Mouse (Mus musculus) midbrain, embryonic 16.5 days (tissue): ENCODE data around the gene Sh3bp2. TPM values are rescaled to one million over a fixed set of nuclear protein-coding genes. Genes with fewer than 3 reads are reported as not detected.

Experiments used
- ATAC-seq: fragments of 200-750 bp; cut with Nextera tagmentation; 2 replicates; pipeline ENCODE4 v1.8.0; 2017; ENCODE audit warnings: moderate TSS enrichment
- H3K27ac ChIP-seq: fragments of 300-500 bp; sonication (generic); 2 replicates; pipeline ENCODE4 v1.5.1; 2014; ENCODE audit warnings: mild to moderate bottlenecking, low read length, mixed read lengths
- H3K27me3 ChIP-seq: fragments of 300-500 bp; sonication (generic); 2 replicates; pipeline ENCODE4 v1.6.1; 2014; ENCODE audit warnings: low read depth, low read length, mixed read lengths; ENCODE audit not compliant: control insufficient read depth, insufficient read depth
- H3K36me3 ChIP-seq: fragments of 300-500 bp; sonication (generic); 2 replicates; pipeline ENCODE4 v1.6.1; 2014; ENCODE audit warnings: mild to moderate bottlenecking, low read length, moderate library complexity, mixed read lengths; ENCODE audit not compliant: control insufficient read depth, insufficient read depth
- H3K4me1 ChIP-seq: fragments of 300-500 bp; sonication (generic); 2 replicates; pipeline ENCODE4 v1.6.1; 2014; ENCODE audit warnings: mild to moderate bottlenecking, low read length, mixed read lengths; ENCODE audit not compliant: control insufficient read depth, insufficient read depth
- H3K4me2 ChIP-seq: fragments of 300-500 bp; sonication (generic); 2 replicates; pipeline ENCODE4 v1.6.1; 2014; ENCODE audit warnings: mild to moderate bottlenecking, low read length, mixed read lengths
- H3K4me3 ChIP-seq: fragments of 300-500 bp; sonication (generic); 2 replicates; pipeline ENCODE4 v1.5.1; 2014; ENCODE audit warnings: low read depth, mild to moderate bottlenecking, low read length, moderate library complexity, mixed read lengths
- H3K9ac ChIP-seq: fragments of 300-500 bp; sonication (generic); 2 replicates; pipeline ENCODE4 v1.6.1; 2014; ENCODE audit warnings: low read depth, low read length, mixed read lengths
- H3K9me3 ChIP-seq: fragments of 300-500 bp; sonication (generic); replicated peaks from 2 replicates; pipeline ENCODE4 v1.6.1; 2014; ENCODE audit warnings: mild to moderate bottlenecking, low read length, mixed read lengths; ENCODE audit not compliant: control insufficient read depth, poor library complexity, severe bottlenecking
- WGBS: fragments of 180-500 bp; shearing (Covaris S2); extraction: QIAGEN DNeasy Blood & Tissue Kit; methylation state at CpG from one replicate; pipeline ENCODE4 v1.1.7; 2014; 5-methylcytosine and 5-hydroxymethylcytosine counted together
- polyA plus RNA-seq: library from polyadenylated mRNA; unstranded; fragments of >200 nt; fragmentation: Nextera tagmentation; extraction: Ambion mirVana; gene quantifications from 2 replicates; pipeline ENCODE4 v1.2.1, GENCODE M21; 2015

Gene Sh3bp2
- polyA plus RNA-seq, 1 experiment from 2014 or later, result 21.8 TPM

DNA sequence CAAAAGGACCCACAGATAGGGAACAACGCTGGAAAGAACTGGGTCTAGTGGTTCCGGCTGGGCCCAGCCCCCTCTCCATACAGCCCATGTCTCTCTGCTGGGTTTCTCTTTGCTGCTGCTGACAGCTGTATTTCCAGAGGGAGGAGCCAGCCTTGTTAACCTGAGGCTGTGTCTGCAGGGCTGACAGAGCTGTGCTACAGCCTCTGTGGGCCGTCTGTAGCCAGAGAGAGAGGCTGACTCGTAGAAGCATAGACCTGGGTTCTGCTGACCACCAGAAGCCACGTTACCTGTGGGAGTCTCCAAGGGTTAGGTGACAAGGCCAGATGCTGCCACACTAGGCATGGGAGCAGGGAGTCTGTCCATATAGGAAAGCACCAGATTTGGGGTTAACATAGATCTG is 7.4 kb downstream of the Sh3bp2 start:
- Histone ChIP-seq H3K9ac (no peak overlapping the region), H3K27me3 (no peaks in the 10 kb centered on the region), H3K4me3 (no peak overlapping the region), H3K4me2 (no peak overlapping the region), H3K9me3 (no peaks in the 10 kb centered on the region), H3K36me3 (no peaks in the 10 kb centered on the region), H3K27ac (no peak overlapping the region), H3K4me1 (no peaks in the 10 kb centered on the region)
- WGBS, result 79% methylated on average over 5 of the region's 5 CpGs
- no peak for ATAC-seq

DNA sequence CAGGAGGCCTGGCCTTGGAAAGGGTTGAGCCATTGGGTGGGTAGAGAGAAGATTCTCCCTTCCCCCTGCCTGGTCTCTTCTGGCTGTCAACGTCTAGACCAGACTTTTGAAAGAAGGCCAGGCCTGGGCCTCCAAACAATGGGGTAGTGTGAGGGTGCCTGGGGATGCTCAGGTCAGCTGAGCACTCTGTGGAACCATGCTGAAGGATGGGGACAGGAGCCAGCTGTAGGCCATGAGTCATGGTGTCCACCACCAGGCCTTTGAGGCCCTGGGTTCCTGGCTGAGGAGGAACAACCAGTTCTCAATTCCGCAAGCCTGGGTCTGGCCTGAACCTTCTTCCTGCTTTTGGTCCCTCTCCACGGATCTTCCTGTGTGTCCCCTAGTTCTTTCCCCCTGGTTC is 8.2 kb downstream of the Sh3bp2 start:
- ATAC-seq, result no peak
- Histone ChIP-seq H3K4me1 (no peaks in the 10 kb centered on the region), H3K9me3 (no peaks in the 10 kb centered on the region), H3K36me3 (no peaks in the 10 kb centered on the region), H3K9ac (no peak overlapping the region), H3K4me2 (no peak overlapping the region), H3K27me3 (no peaks in the 10 kb centered on the region), H3K27ac (no peak overlapping the region), H3K4me3 (no peak overlapping the region)
- 83% methylated on average over 3 of the region's 3 CpGs for WGBS

DNA sequence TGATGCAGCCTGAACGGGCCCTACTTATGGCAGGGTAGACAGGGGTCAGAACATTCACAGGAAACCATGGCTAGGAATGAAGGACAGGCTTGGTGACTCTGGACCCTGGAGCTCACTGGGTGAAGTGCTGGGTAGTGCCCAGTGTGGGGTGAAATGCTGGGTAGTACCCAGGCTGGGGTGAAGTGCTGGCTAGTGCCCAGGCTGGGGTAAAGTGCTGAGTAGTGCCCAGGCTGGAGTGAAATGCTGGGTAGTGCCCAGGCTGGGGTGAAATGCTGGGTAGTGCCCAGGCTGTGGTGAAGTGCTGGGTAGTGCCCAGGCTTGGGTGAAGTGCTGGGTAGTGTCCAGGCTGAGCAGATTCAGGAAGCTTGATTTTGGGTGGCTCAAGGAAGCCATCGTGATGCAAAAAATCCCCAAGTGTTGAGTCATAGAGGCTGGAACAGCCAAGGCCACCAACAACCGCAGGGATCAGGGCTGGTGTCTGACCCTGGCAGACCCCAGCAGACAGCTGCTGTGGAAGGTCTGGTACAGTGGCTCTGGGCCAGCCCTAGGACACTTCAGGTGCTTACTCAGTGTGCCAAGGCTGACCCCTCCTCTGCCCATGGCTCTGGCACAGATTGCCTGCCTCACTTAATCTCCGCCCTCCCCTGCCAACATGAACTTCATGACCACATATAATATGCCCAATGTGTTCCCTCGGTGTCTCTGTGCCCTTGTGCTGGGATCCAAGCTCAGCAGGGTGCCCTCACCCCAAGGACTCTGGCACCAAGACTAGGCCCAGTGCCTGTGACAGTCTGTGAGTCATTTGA is 9.3 kb downstream of the Sh3bp2 start:
- Histone ChIP-seq H3K4me3 (no peak overlapping the region), H3K9ac (no peak overlapping the region)
- WGBS, result 82% methylated on average over 5 of the region's 5 CpGs

DNA sequence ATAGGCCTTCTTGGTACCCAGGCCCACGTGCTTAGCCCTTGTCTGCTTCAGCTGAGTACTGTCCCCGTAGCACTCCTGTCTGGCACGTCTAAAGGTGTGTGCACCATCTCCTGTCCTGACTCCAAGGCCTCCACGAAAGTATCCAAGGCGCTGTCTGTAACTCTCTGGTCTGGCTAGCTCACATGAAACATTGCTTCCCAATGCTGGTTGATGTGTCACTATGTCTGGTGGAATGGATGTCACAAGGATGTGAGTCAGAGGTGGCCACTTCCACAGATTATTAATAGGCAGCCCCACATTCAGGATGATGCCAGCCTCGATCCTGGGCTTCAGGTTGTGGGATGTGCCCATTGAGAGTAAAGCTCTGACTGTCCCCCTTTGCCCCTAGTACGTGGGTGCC is 10.2 kb downstream of the Sh3bp2 start:
- H3K27ac ChIP-seq, result no peak overlapping the region
- H3K4me1 ChIP-seq, result no peaks in the 10 kb centered on the region
- no peak overlapping the region for H3K4me3 ChIP-seq
- H3K36me3 ChIP-seq, result no peaks in the 10 kb centered on the region
- no peaks in the 10 kb centered on the region for H3K27me3 ChIP-seq
- no peaks in the 10 kb centered on the region for H3K9me3 ChIP-seq
- no peak for ATAC-seq
- H3K4me2 ChIP-seq, result no peak overlapping the region
- 85% methylated on average over 7 of the region's 7 CpGs for WGBS
- no peak overlapping the region for H3K9ac ChIP-seq

More for the DNA sequence above, 9.3 kb downstream of the Sh3bp2 start:
- H3K27ac ChIP-seq, result no peak overlapping the region
- no peaks in the 10 kb centered on the region for H3K9me3 ChIP-seq
- H3K27me3 ChIP-seq, result no peaks in the 10 kb centered on the region
- ATAC-seq, result no peak
- no peaks in the 10 kb centered on the region for H3K36me3 ChIP-seq
- no peaks in the 10 kb centered on the region for H3K4me1 ChIP-seq
- H3K4me2 ChIP-seq, result no peak overlapping the region

DNA sequence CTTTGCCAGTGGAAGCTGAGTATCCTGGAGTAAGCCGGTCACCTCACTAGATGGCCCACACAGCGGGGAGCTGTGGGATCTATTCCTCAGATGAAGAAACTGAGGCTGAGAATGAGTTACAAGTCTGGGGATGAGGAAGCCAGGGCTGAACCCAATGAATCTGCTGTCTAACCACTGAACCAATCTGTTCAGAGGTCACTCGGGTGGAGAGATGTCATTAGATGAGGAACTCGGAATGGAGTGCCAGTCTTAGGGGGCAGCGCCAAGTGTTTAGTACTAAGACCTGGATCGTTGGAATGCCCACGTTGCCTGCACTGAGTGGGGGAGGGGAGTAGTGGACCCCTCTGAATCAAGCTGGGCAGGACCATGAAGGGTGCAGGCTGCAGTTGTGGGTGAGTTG is 12.4 kb downstream of the Sh3bp2 start:
- Histone ChIP-seq H3K36me3 (no peaks in the 10 kb centered on the region), H3K9me3 (no peaks in the 10 kb centered on the region), H3K27me3 (no peaks in the 10 kb centered on the region), H3K4me2 (no peak overlapping the region), H3K4me1 (no peaks in the 10 kb centered on the region), H3K27ac (no peak overlapping the region), H3K9ac (no peak overlapping the region), H3K4me3 (no peak overlapping the region)
- 79% methylated on average over 7 of the region's 7 CpGs for WGBS
- ATAC-seq, result no peak

DNA sequence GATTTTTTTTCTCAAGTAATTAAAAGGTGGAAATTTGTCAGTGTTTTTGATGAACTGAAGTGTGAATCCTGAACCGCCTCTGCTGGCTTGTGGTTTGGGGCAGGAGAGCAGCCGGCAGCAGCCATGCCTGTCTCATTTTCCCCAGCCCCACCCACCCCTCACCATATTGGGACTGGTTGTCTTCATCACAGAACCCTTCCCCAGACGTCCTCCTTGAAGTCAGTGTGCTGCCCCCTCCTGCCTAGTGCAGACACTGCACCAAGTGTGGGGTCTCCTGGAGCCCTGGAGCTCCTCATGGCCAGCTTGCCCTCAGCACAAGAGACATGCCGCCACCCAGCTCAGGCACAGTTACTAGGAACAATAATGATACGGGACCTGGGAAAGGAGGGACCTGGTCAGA is 12.9 kb downstream of the Sh3bp2 start:
- H3K4me1 ChIP-seq, result no peaks in the 10 kb centered on the region
- H3K9me3 ChIP-seq, result no peaks in the 10 kb centered on the region
- no peak overlapping the region for H3K27ac ChIP-seq
- H3K4me3 ChIP-seq, result no peak overlapping the region
- ATAC-seq, result no peak
- WGBS, result 32% methylated on average over 5 of the region's 5 CpGs
- no peak overlapping the region for H3K9ac ChIP-seq
- H3K36me3 ChIP-seq, result no peaks in the 10 kb centered on the region
- H3K4me2 ChIP-seq, result no peak overlapping the region
- no peaks in the 10 kb centered on the region for H3K27me3 ChIP-seq

DNA sequence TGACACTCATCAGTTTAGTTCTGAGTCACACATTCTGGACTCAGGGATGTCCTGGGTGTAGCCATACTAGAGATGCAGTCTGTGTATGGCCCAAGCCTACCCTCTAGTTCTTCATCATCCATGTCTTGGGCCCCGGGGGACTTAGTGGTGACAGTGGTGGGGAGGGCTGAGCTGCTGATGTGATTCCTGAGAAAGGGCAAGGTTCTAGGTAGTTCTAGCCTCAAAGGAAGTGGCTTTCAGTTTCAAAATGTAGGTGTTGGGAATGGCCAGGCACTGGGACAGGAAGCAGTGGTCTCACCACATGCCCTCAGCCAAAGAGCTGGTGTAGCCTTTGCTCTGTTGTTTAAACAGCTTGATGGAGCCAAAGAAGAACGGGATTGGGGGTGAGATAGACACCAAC is 13.5 kb downstream of the Sh3bp2 start:
- H3K4me2 ChIP-seq, result no peak overlapping the region
- no peak overlapping the region for H3K27ac ChIP-seq
- no peaks in the 10 kb centered on the region for H3K27me3 ChIP-seq
- no peak overlapping the region for H3K9ac ChIP-seq
- no peak overlapping the region for H3K4me3 ChIP-seq
- H3K4me1 ChIP-seq, result no peaks in the 10 kb centered on the region
- no peaks in the 10 kb centered on the region for H3K36me3 ChIP-seq
- 93% methylated on average over 2 of the region's 2 CpGs for WGBS
- no peak for ATAC-seq
- no peaks in the 10 kb centered on the region for H3K9me3 ChIP-seq

DNA sequence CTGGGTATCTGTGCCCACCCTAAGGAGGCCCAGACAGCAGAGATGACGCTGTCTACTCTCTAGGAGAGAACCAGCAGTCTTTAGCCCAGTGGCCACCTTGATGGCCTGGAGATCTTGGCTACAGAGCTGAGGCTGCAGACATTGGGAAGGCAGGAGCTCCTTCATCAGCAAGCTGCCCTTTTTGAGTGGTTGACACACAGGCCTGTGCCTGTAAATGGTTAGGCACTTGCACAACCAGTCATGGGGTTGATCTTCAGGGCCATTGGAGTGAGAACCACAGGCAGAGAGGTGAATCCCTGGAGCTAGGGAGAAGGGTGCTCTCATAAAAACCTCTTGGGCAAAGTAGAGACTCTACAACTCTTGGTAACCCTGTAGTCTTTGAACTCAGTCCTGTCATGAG is 16.5 kb downstream of the Sh3bp2 start:
- H3K27ac ChIP-seq, result no peak overlapping the region
- no peak overlapping the region for H3K9ac ChIP-seq
- ATAC-seq, result no peak
- no peaks in the 10 kb centered on the region for H3K36me3 ChIP-seq
- no peaks in the 10 kb centered on the region for H3K27me3 ChIP-seq
- H3K4me2 ChIP-seq, result no peak overlapping the region
- H3K4me1 ChIP-seq, result no peaks in the 10 kb centered on the region
- WGBS, result 68% methylated on average over 1 of the region's 1 CpGs
- H3K4me3 ChIP-seq, result no peak overlapping the region
- H3K9me3 ChIP-seq, result no peaks in the 10 kb centered on the region

DNA sequence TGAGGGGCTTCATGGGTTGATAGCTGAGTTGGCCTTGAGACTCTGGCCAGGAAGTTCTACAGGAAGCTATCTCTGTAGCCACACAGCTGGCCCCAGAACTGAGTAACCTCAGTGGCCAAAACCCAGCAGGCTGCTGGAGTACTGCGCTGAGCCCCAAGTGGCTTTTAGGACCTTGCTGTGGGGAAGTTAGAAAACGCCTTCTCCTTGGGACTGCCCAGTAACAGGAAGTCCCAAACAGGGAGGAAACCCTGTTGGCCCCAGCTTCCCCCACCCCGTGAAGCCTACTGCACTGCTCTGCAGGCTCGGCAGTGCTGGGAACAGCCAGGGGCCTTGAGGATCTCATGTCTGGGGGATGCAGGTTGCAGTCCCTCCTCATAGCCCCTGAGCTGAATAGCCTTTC is 17.5 kb downstream of the Sh3bp2 start:
- no peak for ATAC-seq
- WGBS, result 71% methylated on average over 4 of the region's 4 CpGs
- no peaks in the 10 kb centered on the region for H3K27me3 ChIP-seq
- no peaks in the 10 kb centered on the region for H3K4me1 ChIP-seq
- H3K9ac ChIP-seq, result no peak overlapping the region
- no peaks in the 10 kb centered on the region for H3K36me3 ChIP-seq
- H3K27ac ChIP-seq, result no peak overlapping the region
- no peaks in the 10 kb centered on the region for H3K9me3 ChIP-seq
- no peak overlapping the region for H3K4me2 ChIP-seq
- no peak overlapping the region for H3K4me3 ChIP-seq
